Mouse (Mus musculus): ENCODE results near the gene Nfkbiz. TPM values are rescaled to one million over a fixed set of nuclear protein-coding genes. Genes with fewer than 3 reads are reported as not detected.

The Nfkbiz gene
- polyA plus RNA-seq, 1 experiment = 4.7 TPM

DNA sequence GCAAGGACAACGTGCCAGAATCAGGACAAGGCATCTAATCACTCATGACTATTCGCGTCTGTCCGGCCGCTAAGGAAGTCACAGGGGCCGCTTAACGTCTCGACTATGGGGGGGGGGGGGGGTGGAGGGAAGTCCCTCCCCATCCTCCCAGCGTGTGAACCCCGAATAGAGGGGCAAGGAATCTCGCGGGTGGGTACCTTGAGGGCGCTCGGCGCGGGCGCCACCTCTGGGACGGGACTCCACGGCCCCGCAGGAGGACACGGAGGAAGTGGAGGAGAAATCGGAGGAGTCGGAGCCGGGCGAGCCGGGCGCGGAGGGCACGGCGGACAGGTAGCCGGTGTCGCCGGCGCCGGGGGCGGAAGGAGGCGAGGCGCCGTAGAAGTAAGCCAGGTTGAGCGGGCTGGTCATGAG lies 17.1 kb downstream of the Nfkbiz start:
- DNase-seq = peak; percentile 65
- TF ChIP-seq CTCF (conservative IDR thresholded peaks at IDR 0.05; ENCODE audit: insufficient read depth, insufficient read length, low read depth, low read length) (no peak), POLR2A (IDR thresholded peaks at IDR 0.05; ENCODE audit: low read depth, low read length) (no peak)
- peaks cover 24% of the 10 kb centered on the region; the same call in 1 of the 2 replicates for H3K4me1 ChIP-seq (ENCODE audit: control insufficient read depth, insufficient read depth, low read length)
- H3K27me3 ChIP-seq (replicated peaks; ENCODE audit: control insufficient read depth, insufficient read depth, low read length) = no peaks in the 10 kb centered on the region
- H3K36me3 ChIP-seq (ENCODE audit: control insufficient read depth, insufficient read depth, low read length) = peaks cover 4% of the 10 kb centered on the region; the same call in 1 of the 2 replicates
- WGBS = 2% methylated on average over 39 of the region's 40 CpGs
- peak overlapping the region; percentile 92 for H3K4me3 ChIP-seq (ENCODE audit: insufficient read depth, low read depth, low read length)
- H3K27ac ChIP-seq (ENCODE audit: insufficient read depth, low read depth, low read length) = peak overlapping the region; percentile 96

DNA sequence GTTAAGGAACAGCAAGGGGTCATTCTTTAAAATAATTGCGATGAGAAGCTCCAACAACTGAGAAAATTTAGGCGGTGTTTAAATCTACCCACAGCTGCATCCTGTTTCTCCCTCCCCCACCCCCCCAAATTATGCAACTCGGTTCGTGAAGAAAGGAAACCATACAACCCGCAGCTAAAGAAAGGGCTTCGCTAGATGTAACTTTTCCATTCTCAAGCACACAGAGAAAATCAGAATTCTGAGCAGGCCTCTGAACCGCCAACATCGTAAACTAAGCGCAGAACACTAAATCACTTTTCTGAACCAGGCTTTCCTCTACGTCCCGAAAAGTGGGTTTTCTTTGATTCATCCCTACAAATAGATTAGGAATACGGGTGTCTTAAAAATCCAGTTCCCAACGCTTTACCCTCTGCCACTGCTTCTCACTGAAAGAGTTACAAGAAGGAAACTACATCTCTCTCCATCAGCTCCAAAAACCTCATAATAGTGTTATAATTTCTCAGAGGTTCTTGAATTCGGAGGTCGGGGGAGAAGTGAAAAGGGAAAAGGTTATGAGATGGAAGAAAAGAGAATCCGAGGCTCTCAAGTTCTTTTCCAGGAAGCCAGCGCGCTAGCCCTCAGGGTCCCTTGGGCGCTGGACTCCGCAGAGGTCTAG lies 17.7 kb downstream of the Nfkbiz start:
- Histone ChIP-seq H3K4me1 (ENCODE audit: control insufficient read depth, insufficient read depth, low read length) (peaks cover 27% of the 10 kb centered on the region), H3K27ac (ENCODE audit: insufficient read depth, low read depth, low read length) (peak overlapping the region; percentile 96), H3K4me3 (ENCODE audit: insufficient read depth, low read depth, low read length) (peak overlapping the region; percentile 92), H3K36me3 (ENCODE audit: control insufficient read depth, insufficient read depth, low read length) (peaks cover 5% of the 10 kb centered on the region), H3K27me3 (replicated peaks; ENCODE audit: control insufficient read depth, insufficient read depth, low read length) (no peaks in the 10 kb centered on the region)
- WGBS = under 1% methylated on average over 20 of the region's 20 CpGs
- no peak for DNase-seq
- TF ChIP-seq CTCF (conservative IDR thresholded peaks at IDR 0.05; ENCODE audit: insufficient read depth, insufficient read length, low read depth, low read length) (no peak), POLR2A (IDR thresholded peaks at IDR 0.05; ENCODE audit: low read depth, low read length) (no peak)

GRCm38 (mm10) chr16:55820161-55820915 lies 18.4 kb downstream of the Nfkbiz start:
- peak; percentile 44 for DNase-seq
- WGBS = 6% methylated on average over 13 of the region's 13 CpGs
- TF ChIP-seq CTCF (conservative IDR thresholded peaks at IDR 0.05; ENCODE audit: insufficient read depth, insufficient read length, low read depth, low read length) (no peak), POLR2A (IDR thresholded peaks at IDR 0.05; ENCODE audit: low read depth, low read length) (no peak)
- Histone ChIP-seq H3K4me1 (ENCODE audit: control insufficient read depth, insufficient read depth, low read length) (peaks cover 33% of the 10 kb centered on the region), H3K36me3 (ENCODE audit: control insufficient read depth, insufficient read depth, low read length) (peaks cover 12% of the 10 kb centered on the region), H3K27me3 (replicated peaks; ENCODE audit: control insufficient read depth, insufficient read depth, low read length) (no peaks in the 10 kb centered on the region), H3K27ac (ENCODE audit: insufficient read depth, low read depth, low read length) (peak overlapping the region; percentile 96), H3K4me3 (ENCODE audit: insufficient read depth, low read depth, low read length) (peak overlapping the region; percentile 92)

- DNase-seq = peak; percentile 87
- TF ChIP-seq POLR2A (IDR thresholded peaks at IDR 0.05; ENCODE audit: low read depth, low read length) (no peak), CTCF (conservative IDR thresholded peaks at IDR 0.05; ENCODE audit: insufficient read depth, insufficient read length, low read depth, low read length) (no peak)
- WGBS = 7% methylated on average over 15 of the region's 15 CpGs
These were observed 19.4 kb downstream of the Nfkbiz start for GRCm38 (mm10) chr16:55819186-55819861.

GRCm38 (mm10) chr16:55817717-55818515 lies 20.8 kb downstream of the Nfkbiz start:
- Histone ChIP-seq H3K36me3 (ENCODE audit: control insufficient read depth, insufficient read depth, low read length) (peaks cover 24% of the 10 kb centered on the region), H3K4me3 (ENCODE audit: insufficient read depth, low read depth, low read length) (no peak overlapping the region), H3K27me3 (replicated peaks; ENCODE audit: control insufficient read depth, insufficient read depth, low read length) (no peaks in the 10 kb centered on the region), H3K4me1 (ENCODE audit: control insufficient read depth, insufficient read depth, low read length) (peaks cover 22% of the 10 kb centered on the region), H3K27ac (ENCODE audit: insufficient read depth, low read depth, low read length) (no peak overlapping the region)
- 71% methylated on average over 28 of the region's 28 CpGs for WGBS
- TF ChIP-seq CTCF (conservative IDR thresholded peaks at IDR 0.05; ENCODE audit: insufficient read depth, insufficient read length, low read depth, low read length) (no peak), POLR2A (IDR thresholded peaks at IDR 0.05; ENCODE audit: low read depth, low read length) (no peak)
- DNase-seq = peak; percentile 40

More at GRCm38 (mm10) chr16:55819186-55819861, 19.4 kb downstream of the Nfkbiz start:
- peaks cover 32% of the 10 kb centered on the region for H3K4me1 ChIP-seq (ENCODE audit: control insufficient read depth, insufficient read depth, low read length)
- peak overlapping the region; percentile 87 for H3K27ac ChIP-seq (ENCODE audit: insufficient read depth, low read depth, low read length)
- H3K27me3 ChIP-seq (replicated peaks; ENCODE audit: control insufficient read depth, insufficient read depth, low read length) = no peaks in the 10 kb centered on the region
- H3K4me3 ChIP-seq (ENCODE audit: insufficient read depth, low read depth, low read length) = peak overlapping the region; percentile 76
- H3K36me3 ChIP-seq (ENCODE audit: control insufficient read depth, insufficient read depth, low read length) = peaks cover 16% of the 10 kb centered on the region

- peak; percentile 86 for DNase-seq
- Histone ChIP-seq H3K4me1 (ENCODE audit: control insufficient read depth, insufficient read depth, low read length) (peaks cover 22% of the 10 kb centered on the region), H3K4me3 (ENCODE audit: insufficient read depth, low read depth, low read length) (no peak overlapping the region), H3K27ac (ENCODE audit: insufficient read depth, low read depth, low read length) (peak overlapping the region; percentile 64), H3K27me3 (replicated peaks; ENCODE audit: control insufficient read depth, insufficient read depth, low read length) (no peaks in the 10 kb centered on the region), H3K36me3 (ENCODE audit: control insufficient read depth, insufficient read depth, low read length) (peaks cover 25% of the 10 kb centered on the region)
- 47% methylated on average over 13 of the region's 13 CpGs for WGBS
- TF ChIP-seq CTCF (conservative IDR thresholded peaks at IDR 0.05; ENCODE audit: insufficient read depth, insufficient read length, low read depth, low read length) (0 out of 2 replicates have a peak, but pooled peaks have one; percentile 5), POLR2A (IDR thresholded peaks at IDR 0.05; ENCODE audit: low read depth, low read length) (no peak)
These were observed 22.3 kb downstream of the Nfkbiz start for GRCm38 (mm10) chr16:55816202-55816941.

Measured in kidney, adult 2 months (tissue).